Mouse (Mus musculus): ENCODE results near the gene Ankrd53. TPM values are rescaled to one million over a fixed set of nuclear protein-coding genes. Genes with fewer than 3 reads are reported as not detected.
A peak's percentile ranks its signal among the peaks of the same experiment; 100 is the strongest.

Gene Ankrd53
- polyA plus RNA-seq (2015; fragmentation: Nextera tagmentation; extraction: Ambion mirVana), result 0.17 and 0.33 TPM in 2 replicates

- peaks cover 6% of the 10 kb centered on the region; the same call in 1 of the 2 replicates for H3K4me1 ChIP-seq (replicated peaks; ENCODE audit: insufficient read depth, low read length)
- H3K27ac ChIP-seq, result no peak within 1 kb of the TSS
- ATAC-seq (replicated peaks; ENCODE audit: low FRiP score, low read depth) (no peak), DNase-seq (ENCODE audit: low spot score) (no peak)
- H3K9me3 ChIP-seq (replicated peaks; ENCODE audit: low read length), result no peaks in the 10 kb centered on the region
- H3K36me3 ChIP-seq (ENCODE audit: insufficient read depth, low read length), result no peaks in the 10 kb centered on the region
- TF ChIP-seq CTCF (IDR thresholded peaks at IDR 0.05; ENCODE audit: low read depth), result no peak
- H3K27me3 ChIP-seq (ENCODE audit: insufficient read depth, low read length), result peaks cover 18% of the 10 kb centered on the region
- WGBS, result 20% methylated on average over 6 of the region's 6 CpGs
- H3K9ac ChIP-seq (ENCODE audit: low read depth, low read length), result peak within 1 kb of the TSS; percentile 28; the same call in 1 of the 2 replicates
- peak within 1 kb of the TSS; percentile 9; the same call in 1 of the 2 replicates for H3K4me3 ChIP-seq (replicated peaks; ENCODE audit: low read depth, low read length)
- peak within 1 kb of the TSS; percentile 47 for H3K4me2 ChIP-seq (ENCODE audit: low read length)
Observed at GRCm38 (mm10) chr6:83762344-83762743, at the start of gene Ankrd53. TSS of gene Ankrd53 (plus strand) at chr6:83762644.

- peaks cover 97% of the 10 kb centered on the region for H3K27me3 ChIP-seq (ENCODE audit: insufficient read depth, low read length)
- TF ChIP-seq CTCF (IDR thresholded peaks at IDR 0.05; ENCODE audit: low read depth), result no peak
- no peaks in the 10 kb centered on the region for H3K9me3 ChIP-seq (replicated peaks; ENCODE audit: low read length)
- no peak for ATAC-seq (replicated peaks; ENCODE audit: low FRiP score, low read depth)
- no peak overlapping the region for H3K27ac ChIP-seq
- no peak overlapping the region for H3K9ac ChIP-seq (ENCODE audit: low read depth, low read length)
- peaks cover 8% of the 10 kb centered on the region; the same call in 1 of the 2 replicates for H3K4me1 ChIP-seq (replicated peaks; ENCODE audit: insufficient read depth, low read length)
- no peak overlapping the region for H3K4me2 ChIP-seq (ENCODE audit: low read length)
- DNase-seq (ENCODE audit: low spot score), result no peak
- no peaks in the 10 kb centered on the region for H3K36me3 ChIP-seq (ENCODE audit: insufficient read depth, low read length)
- H3K4me3 ChIP-seq (replicated peaks; ENCODE audit: low read depth, low read length), result no peak overlapping the region
- WGBS, result 5% methylated on average over 12 of the region's 12 CpGs
Observed at GRCm38 (mm10) chr6:83713271-83714136, 48.9 kb upstream of the Ankrd53 start.

GRCm38 (mm10) chr6:83714221-83715123, 48.0 kb upstream of the Ankrd53 start:
- Histone ChIP-seq H3K27me3 (ENCODE audit: insufficient read depth, low read length) (peaks cover 95% of the 10 kb centered on the region), H3K9me3 (replicated peaks; ENCODE audit: low read length) (no peaks in the 10 kb centered on the region), H3K36me3 (ENCODE audit: insufficient read depth, low read length) (no peaks in the 10 kb centered on the region), H3K4me1 (replicated peaks; ENCODE audit: insufficient read depth, low read length) (peaks cover 8% of the 10 kb centered on the region; the same call in 1 of the 2 replicates), H3K4me2 (ENCODE audit: low read length) (no peak overlapping the region), H3K4me3 (replicated peaks; ENCODE audit: low read depth, low read length) (no peak overlapping the region; the same call in 1 of the 2 replicates), H3K27ac (no peak overlapping the region), H3K9ac (ENCODE audit: low read depth, low read length) (no peak overlapping the region)
- DNase-seq (ENCODE audit: low spot score) (no peak), ATAC-seq (replicated peaks; ENCODE audit: low FRiP score, low read depth) (no peak)
- TF ChIP-seq CTCF (IDR thresholded peaks at IDR 0.05; ENCODE audit: low read depth), result no peak
- 2% methylated on average over 34 of the region's 34 CpGs for WGBS

GRCm38 (mm10) chr6:83715461-83716196, 46.8 kb upstream of the Ankrd53 start:
- H3K27ac ChIP-seq, result no peak overlapping the region
- ATAC-seq (replicated peaks; ENCODE audit: low FRiP score, low read depth), result no peak
- no peaks in the 10 kb centered on the region for H3K36me3 ChIP-seq (ENCODE audit: insufficient read depth, low read length)
- no peaks in the 10 kb centered on the region for H3K9me3 ChIP-seq (replicated peaks; ENCODE audit: low read length)
- H3K27me3 ChIP-seq (ENCODE audit: insufficient read depth, low read length), result peaks cover 94% of the 10 kb centered on the region
- no peak overlapping the region for H3K4me3 ChIP-seq (replicated peaks; ENCODE audit: low read depth, low read length)
- no peak for TF ChIP-seq CTCF (IDR thresholded peaks at IDR 0.05; ENCODE audit: low read depth)
- no peak overlapping the region for H3K4me2 ChIP-seq (ENCODE audit: low read length)
- 3% methylated on average over 30 of the region's 30 CpGs for WGBS
- no peak overlapping the region for H3K9ac ChIP-seq (ENCODE audit: low read depth, low read length)
- no peak for DNase-seq (ENCODE audit: low spot score)
- peaks cover 8% of the 10 kb centered on the region; the same call in 1 of the 2 replicates for H3K4me1 ChIP-seq (replicated peaks; ENCODE audit: insufficient read depth, low read length)

GRCm38 (mm10) chr6:83717026-83717425, 45.4 kb upstream of the Ankrd53 start:
- Histone ChIP-seq H3K9me3 (replicated peaks; ENCODE audit: low read length) (no peaks in the 10 kb centered on the region), H3K9ac (ENCODE audit: low read depth, low read length) (no peak overlapping the region), H3K4me2 (ENCODE audit: low read length) (no peak overlapping the region), H3K27ac (no peak overlapping the region), H3K4me3 (replicated peaks; ENCODE audit: low read depth, low read length) (no peak overlapping the region), H3K27me3 (ENCODE audit: insufficient read depth, low read length) (peaks cover 93% of the 10 kb centered on the region), H3K4me1 (replicated peaks; ENCODE audit: insufficient read depth, low read length) (peaks cover 5% of the 10 kb centered on the region; the same call in 1 of the 2 replicates), H3K36me3 (ENCODE audit: insufficient read depth, low read length) (no peaks in the 10 kb centered on the region)
- no peak for DNase-seq (ENCODE audit: low spot score)
- no peak for ATAC-seq (replicated peaks; ENCODE audit: low FRiP score, low read depth)
- no peak for TF ChIP-seq CTCF (IDR thresholded peaks at IDR 0.05; ENCODE audit: low read depth)
- 1% methylated on average over 8 of the region's 8 CpGs for WGBS

Data from kidney, postnatal 0 days (tissue).